Mouse (Mus musculus): ENCODE results near the gene Rnasek. TPM values are rescaled to one million over a fixed set of nuclear protein-coding genes. Genes with fewer than 3 reads are reported as not detected.

The Rnasek gene
- polyA plus RNA-seq, 1 experiment from 2014 or later: 93.5 TPM

DNA sequence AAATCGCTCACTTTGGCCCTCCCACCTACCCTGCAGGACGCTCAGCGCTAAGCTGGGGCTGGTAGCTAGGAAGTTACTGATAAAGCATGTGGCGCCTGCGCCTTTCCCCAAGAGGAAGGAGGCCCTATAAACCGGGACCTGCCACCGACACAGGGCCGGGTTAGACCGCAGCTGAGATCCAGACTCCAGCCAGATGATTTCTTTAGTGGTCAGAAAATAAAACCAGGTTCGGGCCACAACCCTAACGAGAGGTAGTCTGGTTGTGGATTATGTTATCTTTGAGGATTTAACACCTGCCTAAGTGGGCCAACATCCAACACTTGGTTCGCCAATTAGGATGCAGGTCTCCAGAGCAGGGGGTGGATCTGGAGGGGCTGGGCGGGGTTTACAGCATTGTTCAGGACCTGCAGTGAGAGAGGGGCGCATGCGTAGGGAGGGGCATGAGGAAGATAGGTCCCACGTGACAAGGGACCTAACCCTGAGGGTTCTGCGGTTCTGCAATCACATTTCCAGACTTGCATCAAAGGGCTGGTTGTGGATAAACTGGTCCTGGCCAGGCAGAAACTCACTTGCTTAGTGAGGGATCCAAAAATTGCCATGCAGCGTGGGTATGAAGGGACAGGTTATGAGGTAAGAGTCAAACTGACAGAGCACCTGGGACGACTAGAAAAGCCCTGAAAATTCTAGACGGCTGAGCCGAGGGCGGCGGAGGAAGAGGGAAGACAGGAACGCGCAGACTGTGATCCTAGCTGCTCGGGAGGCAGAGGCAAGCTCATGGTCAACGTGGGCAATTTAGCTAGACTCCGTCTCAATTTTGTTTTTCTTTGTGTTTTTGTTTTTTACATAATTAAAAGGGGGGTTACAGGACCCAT, 18.7 kb downstream of the Rnasek start, which contains the start of gene Slc16a13:
Gene Slc16a13, minus strand, starts transcription at position 334 of the 872 bp plus-strand sequence.
- Histone ChIP-seq H3K4me1 (peaks cover 41% of the 10 kb centered on the region), H3K4me3 (peak within 1 kb of the TSS; percentile 62), H3K27ac (peak within 1 kb of the TSS; percentile 88), H3K9me3 (replicated peaks) (no peaks in the 10 kb centered on the region), H3K36me3 (peaks cover 20% of the 10 kb centered on the region), H3K27me3 (ENCODE audit: low read depth, poor library complexity, severe bottlenecking) (peaks cover 69% of the 10 kb centered on the region)
- DNase-seq (ENCODE audit: low spot score): peak; percentile 92
- WGBS: under 1% methylated on average over 28 of the region's 28 CpGs

DNA sequence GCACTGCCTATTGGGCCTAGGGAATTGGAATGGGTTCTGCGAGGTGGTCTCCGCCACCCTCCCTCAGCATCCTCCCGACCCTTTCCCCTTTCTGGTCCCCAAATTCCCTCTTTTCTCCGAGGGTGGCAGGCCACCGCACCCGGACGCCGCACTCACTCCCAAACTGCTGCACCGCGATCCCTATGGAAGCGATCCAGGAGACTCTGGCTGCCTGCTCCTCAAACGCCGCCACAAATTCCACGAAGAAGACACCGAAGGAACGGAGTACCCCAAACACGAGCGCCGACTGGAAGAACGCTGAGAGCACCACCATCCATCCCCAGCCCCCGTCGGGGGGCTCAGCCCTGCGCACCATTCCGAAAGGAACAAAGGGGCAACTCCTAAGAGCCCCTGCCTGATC, 19.3 kb downstream of the Rnasek start:
- H3K9me3 ChIP-seq (replicated peaks): no peaks in the 10 kb centered on the region
- H3K27me3 ChIP-seq (ENCODE audit: low read depth, poor library complexity, severe bottlenecking): peaks cover 69% of the 10 kb centered on the region
- 3% methylated on average over 24 of the region's 24 CpGs for WGBS
- DNase-seq (ENCODE audit: low spot score): no peak
- H3K36me3 ChIP-seq: peaks cover 20% of the 10 kb centered on the region
- peak overlapping the region; percentile 88 for H3K27ac ChIP-seq
- peak overlapping the region; percentile 62 for H3K4me3 ChIP-seq
- peaks cover 43% of the 10 kb centered on the region for H3K4me1 ChIP-seq

DNA sequence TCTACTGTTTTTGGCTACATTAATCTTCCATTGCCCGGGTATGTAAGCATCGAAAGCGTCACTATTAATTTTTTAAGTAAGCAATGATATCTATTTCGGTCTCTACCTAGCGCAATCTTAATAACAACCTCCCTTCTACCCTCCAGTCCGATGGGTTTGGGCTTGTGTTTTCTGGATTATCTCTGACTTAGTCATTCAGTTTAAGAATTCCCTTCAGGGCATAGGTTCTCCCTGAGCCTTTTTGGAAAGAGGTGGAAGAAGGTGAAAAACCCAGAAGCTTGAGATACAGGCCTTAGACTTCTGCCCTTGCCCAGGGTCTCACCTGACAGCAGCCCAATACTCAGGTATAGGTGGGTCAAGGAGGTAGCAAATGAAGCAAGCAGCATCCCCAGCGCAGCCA, 19.8 kb downstream of the Rnasek start:
- WGBS: 63% methylated on average over 7 of the region's 7 CpGs
- Histone ChIP-seq H3K27me3 (ENCODE audit: low read depth, poor library complexity, severe bottlenecking) (peaks cover 69% of the 10 kb centered on the region), H3K9me3 (replicated peaks) (no peaks in the 10 kb centered on the region), H3K4me1 (peaks cover 48% of the 10 kb centered on the region), H3K36me3 (peaks cover 20% of the 10 kb centered on the region), H3K27ac (peak overlapping the region; percentile 88), H3K4me3 (peak overlapping the region; percentile 62)
- no peak for DNase-seq (ENCODE audit: low spot score)

DNA sequence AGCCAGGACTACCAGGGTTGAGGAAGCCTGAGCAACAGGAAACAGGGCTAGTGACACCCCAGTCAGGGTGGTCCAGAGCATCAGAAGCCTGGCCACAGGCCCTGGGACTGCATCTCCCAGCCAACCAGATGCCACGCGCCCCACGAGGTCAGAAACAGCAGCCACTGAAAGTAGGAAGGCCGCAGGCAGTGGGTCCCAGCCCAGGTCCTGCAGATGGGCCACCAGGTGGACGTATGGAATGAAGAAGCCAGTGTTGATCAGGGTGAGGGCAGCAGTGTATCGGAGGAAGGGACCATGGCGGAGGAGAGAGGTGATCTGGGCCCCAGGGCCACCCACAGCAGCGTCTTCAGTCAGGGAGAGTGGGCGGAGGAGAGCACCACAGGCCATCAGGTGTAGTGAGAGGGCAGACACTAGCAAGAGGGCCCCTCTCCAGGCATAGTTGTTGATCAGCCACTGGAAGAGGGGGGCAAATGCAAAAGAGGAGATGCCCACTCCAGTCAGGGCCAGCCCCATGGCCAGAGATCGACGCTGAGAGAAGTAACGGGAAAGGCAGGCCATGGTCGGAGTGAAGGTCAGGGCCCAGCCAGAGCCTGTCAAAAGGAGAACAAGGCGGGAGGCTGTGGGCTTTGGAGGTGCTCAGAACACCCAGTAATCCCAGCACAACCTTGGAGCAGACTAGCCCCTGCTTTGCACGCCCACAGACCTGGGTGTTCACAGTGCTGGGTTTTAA, 20.7 kb downstream of the Rnasek start:
- H3K9me3 ChIP-seq (replicated peaks): no peaks in the 10 kb centered on the region
- peaks cover 57% of the 10 kb centered on the region for H3K4me1 ChIP-seq
- no peak for DNase-seq (ENCODE audit: low spot score)
- no peak overlapping the region for H3K4me3 ChIP-seq
- peaks cover 69% of the 10 kb centered on the region for H3K27me3 ChIP-seq (ENCODE audit: low read depth, poor library complexity, severe bottlenecking)
- H3K36me3 ChIP-seq: peaks cover 20% of the 10 kb centered on the region
- WGBS: 89% methylated on average over 15 of the region's 15 CpGs
- 0 out of 2 replicates have a peak overlapping the region, but pooled peaks have one; percentile 2 for H3K27ac ChIP-seq

DNA sequence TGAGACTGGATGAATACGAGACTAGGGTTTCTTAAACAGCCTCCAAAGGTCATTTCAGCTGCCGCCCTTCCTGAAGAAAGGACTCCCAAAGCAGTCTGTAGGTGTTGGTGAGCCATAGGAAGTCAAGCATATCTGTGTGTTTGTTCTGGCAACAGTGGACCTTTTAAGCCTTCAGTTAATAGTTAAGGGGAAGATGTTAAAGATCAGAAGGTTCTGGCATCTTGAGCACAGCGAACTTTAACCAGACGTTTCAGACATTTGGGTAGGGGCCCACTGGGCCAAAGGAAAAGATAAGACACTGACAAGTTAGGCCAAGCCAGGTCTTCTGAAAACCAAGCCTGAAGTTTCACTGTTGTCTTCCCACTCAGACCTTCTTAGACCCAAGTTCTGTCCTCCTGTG, 21.6 kb downstream of the Rnasek start:
- DNase-seq (ENCODE audit: low spot score): no peak
- Histone ChIP-seq H3K4me1 (peaks cover 62% of the 10 kb centered on the region), H3K4me3 (no peak overlapping the region), H3K27me3 (ENCODE audit: low read depth, poor library complexity, severe bottlenecking) (peaks cover 71% of the 10 kb centered on the region), H3K27ac (no peak overlapping the region), H3K9me3 (replicated peaks) (no peaks in the 10 kb centered on the region), H3K36me3 (peaks cover 20% of the 10 kb centered on the region)
- 88% methylated on average over 4 of the region's 4 CpGs for WGBS

DNA sequence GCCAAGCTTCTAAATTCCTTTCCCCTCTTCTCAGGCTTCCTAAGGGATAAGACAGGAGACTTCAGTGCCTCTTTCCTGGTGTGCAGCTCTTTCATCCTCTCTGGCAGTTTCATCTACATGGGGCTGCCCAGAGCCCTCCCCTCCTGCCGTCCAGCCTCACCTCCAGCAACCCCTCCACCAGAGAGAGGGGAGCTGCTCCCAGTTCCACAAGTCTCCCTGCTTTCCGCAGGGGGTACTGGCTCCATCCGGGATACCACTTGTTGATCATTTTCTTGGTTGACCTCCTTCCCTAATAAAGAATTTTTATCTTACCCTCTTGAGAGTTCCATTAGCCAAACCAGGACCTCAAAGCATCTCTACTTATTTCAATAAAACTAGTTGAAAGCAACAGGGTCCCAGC, 23.5 kb downstream of the Rnasek start:
- peaks cover 78% of the 10 kb centered on the region for H3K27me3 ChIP-seq (ENCODE audit: low read depth, poor library complexity, severe bottlenecking)
- peaks cover 20% of the 10 kb centered on the region for H3K36me3 ChIP-seq
- no peaks in the 10 kb centered on the region for H3K9me3 ChIP-seq (replicated peaks)
- WGBS: 60% methylated on average over 3 of the region's 3 CpGs
- H3K4me1 ChIP-seq: peaks cover 48% of the 10 kb centered on the region
- DNase-seq (ENCODE audit: low spot score): no peak
- H3K4me3 ChIP-seq: no peak overlapping the region
- H3K27ac ChIP-seq: no peak overlapping the region

DNA sequence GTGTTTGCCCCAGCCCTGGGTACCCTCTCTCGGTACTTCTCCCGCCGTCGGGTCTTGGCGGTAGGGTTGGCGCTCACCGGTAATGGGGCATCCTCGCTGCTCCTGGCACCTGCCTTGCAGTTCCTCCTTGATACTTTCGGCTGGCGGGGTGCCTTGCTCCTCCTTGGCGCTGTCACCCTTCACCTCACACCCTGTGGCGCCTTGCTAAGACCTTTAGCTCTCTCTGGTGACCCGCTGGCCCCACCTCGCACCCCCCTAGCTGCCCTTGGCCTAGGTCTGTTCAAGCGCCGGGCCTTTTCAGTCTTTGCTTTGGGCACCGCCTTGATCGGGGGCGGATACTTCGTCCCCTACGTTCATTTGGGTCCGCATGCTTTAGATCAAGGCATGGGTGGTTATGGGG, 24.3 kb downstream of the Rnasek start:
- Histone ChIP-seq H3K27me3 (ENCODE audit: low read depth, poor library complexity, severe bottlenecking) (peaks cover 81% of the 10 kb centered on the region), H3K4me3 (peak overlapping the region; percentile 48)
- no peak for DNase-seq (ENCODE audit: low spot score)

GRCm38 (mm10) chr11:70214856-70215209, 24.8 kb downstream of the Rnasek start:
- Histone ChIP-seq H3K27ac (0 out of 2 replicates have a peak overlapping the region, but pooled peaks have one; percentile 38), H3K4me3 (peak overlapping the region; percentile 48), H3K27me3 (ENCODE audit: low read depth, poor library complexity, severe bottlenecking) (peaks cover 81% of the 10 kb centered on the region), H3K4me1 (peaks cover 39% of the 10 kb centered on the region), H3K36me3 (peaks cover 20% of the 10 kb centered on the region), H3K9me3 (replicated peaks) (no peaks in the 10 kb centered on the region)
- WGBS: 4% methylated on average over 18 of the region's 18 CpGs
- no peak for DNase-seq (ENCODE audit: low spot score)

More for the DNA sequence above, 24.3 kb downstream of the Rnasek start:
- peaks cover 20% of the 10 kb centered on the region for H3K36me3 ChIP-seq
- H3K4me1 ChIP-seq: peaks cover 43% of the 10 kb centered on the region
- no peaks in the 10 kb centered on the region for H3K9me3 ChIP-seq (replicated peaks)
- no peak overlapping the region; the same call in 1 of the 2 replicates for H3K27ac ChIP-seq
- 11% methylated on average over 22 of the region's 22 CpGs for WGBS

- peaks cover 81% of the 10 kb centered on the region for H3K27me3 ChIP-seq (ENCODE audit: low read depth, poor library complexity, severe bottlenecking)
- H3K9me3 ChIP-seq (replicated peaks): no peaks in the 10 kb centered on the region
- peaks cover 20% of the 10 kb centered on the region for H3K36me3 ChIP-seq
- DNase-seq (ENCODE audit: low spot score): peak; percentile 62
- peak overlapping the region; percentile 48 for H3K4me3 ChIP-seq
- peak overlapping the region; percentile 38; the same call in 1 of the 2 replicates for H3K27ac ChIP-seq
- WGBS: 2% methylated on average over 46 of the region's 46 CpGs
- H3K4me1 ChIP-seq: peaks cover 34% of the 10 kb centered on the region
These were observed 25.3 kb downstream of the Rnasek start for GRCm38 (mm10) chr11:70214191-70214855.

DNA sequence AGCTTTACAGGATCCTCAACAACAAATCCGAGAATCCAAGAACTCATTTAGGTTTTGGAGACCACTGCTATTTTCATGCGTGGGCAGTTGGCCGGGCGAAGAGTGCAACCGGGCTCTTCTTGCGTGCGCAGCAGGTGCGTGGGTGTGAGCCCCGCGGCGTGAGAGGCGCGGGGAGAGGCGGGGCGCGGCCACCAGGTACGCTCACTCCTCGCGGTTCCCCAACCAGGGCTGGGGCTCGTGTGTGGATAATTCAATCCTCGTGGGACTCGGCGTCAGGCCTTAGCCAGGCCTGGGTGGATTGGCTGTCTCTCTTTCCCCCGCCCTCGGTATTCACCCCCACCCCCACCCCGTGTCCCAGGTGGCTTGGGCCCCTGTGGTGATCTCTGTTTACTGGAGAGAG, 25.9 kb downstream of the Rnasek start:
- peaks cover 28% of the 10 kb centered on the region for H3K4me1 ChIP-seq
- H3K4me3 ChIP-seq: peak overlapping the region; percentile 48
- no peak overlapping the region for H3K27ac ChIP-seq
- peaks cover 75% of the 10 kb centered on the region for H3K27me3 ChIP-seq (ENCODE audit: low read depth, poor library complexity, severe bottlenecking)
- H3K9me3 ChIP-seq (replicated peaks): no peaks in the 10 kb centered on the region
- peaks cover 19% of the 10 kb centered on the region for H3K36me3 ChIP-seq
- WGBS: 10% methylated on average over 26 of the region's 26 CpGs
- DNase-seq (ENCODE audit: low spot score): no peak

- Histone ChIP-seq H3K36me3 (peaks cover 13% of the 10 kb centered on the region), H3K4me3 (no peak overlapping the region), H3K27me3 (ENCODE audit: low read depth, poor library complexity, severe bottlenecking) (peaks cover 67% of the 10 kb centered on the region), H3K4me1 (peaks cover 24% of the 10 kb centered on the region), H3K27ac (no peak overlapping the region), H3K9me3 (replicated peaks) (no peaks in the 10 kb centered on the region)
- peak; percentile 48 for DNase-seq (ENCODE audit: low spot score)
- 18% methylated on average over 9 of the region's 9 CpGs for WGBS
These were observed 26.7 kb downstream of the Rnasek start for GRCm38 (mm10) chr11:70212896-70213295.

- peaks cover 62% of the 10 kb centered on the region for H3K27me3 ChIP-seq (ENCODE audit: low read depth, poor library complexity, severe bottlenecking)
- DNase-seq (ENCODE audit: low spot score): no peak
- H3K9me3 ChIP-seq (replicated peaks): no peaks in the 10 kb centered on the region
- peaks cover 8% of the 10 kb centered on the region for H3K36me3 ChIP-seq
- WGBS: 66% methylated on average over 6 of the region's 6 CpGs
- peaks cover 24% of the 10 kb centered on the region for H3K4me1 ChIP-seq
- no peak within 1 kb of the TSS for H3K27ac ChIP-seq
- H3K4me3 ChIP-seq: no peak within 1 kb of the TSS
These were observed 27.2 kb downstream of the Rnasek start, which contains the start of gene Slc16a11 for GRCm38 (mm10) chr11:70212423-70212822. Slc16a11 (plus strand) TSS chr11:70212752.
